ENCODE assay signal across 16 mouse cellular contexts in genomic region chr4:119248407-119248965, GRCm38 (mm10). TPM values are rescaled to one million over a fixed set of nuclear protein-coding genes. Genes with fewer than 3 reads are reported as not detected.
DNase-seq lines count a peak whose midpoint lies in the region; ATAC-seq and TF ChIP-seq lines count a peak whose summit lies in the region.
"Had no signal": no experiment of that assay in that cellular context is flagged by ENCODE, and none has a peak within 500 bp of the region (broad histone marks: within the 10 kb centered on the region; RNA-seq: fewer than 3 reads in every experiment).

No protein-coding gene starts in this region.

- 69% methylated on average over 11 of the region's 11 CpGs for WGBS in heart, adult 2 months
- 85% methylated on average over 11 of the region's 11 CpGs for WGBS in heart, embryonic 10.5 days
- 69% methylated on average over 11 of the region's 11 CpGs for WGBS in kidney, postnatal 0 days

- no peak for ATAC-seq in kidney, postnatal 0 days (replicated peaks; ENCODE audit: low FRiP score, low read depth)

- intact Hi-C loops in heart, adult 2 months (cut with DNase I) = loop anchor here (5.0 kb wide), 5 partner anchors 74 to 419 kb away; partner anchors contain the start of genes Foxj3, Frg2f1, Ppcs and Ppih

- peak overlapping the region; percentile 86 for H3K27ac ChIP-seq in heart, adult 2 months
- H3K27ac ChIP-seq in heart, embryonic 10.5 days = no peak overlapping the region
- peak overlapping the region; percentile 42; the same call in 1 of the 2 replicates for H3K27ac ChIP-seq in kidney, postnatal 0 days
- H3K27ac ChIP-seq: embryonic facial prominence, embryonic 10.5 days; hindbrain, embryonic 12.5 days; neural tube, embryonic 12.5 days had no signal

- no peak overlapping the region for H3K4me3 ChIP-seq in heart, adult 2 months
- H3K4me3 ChIP-seq in heart, embryonic 10.5 days = no peak overlapping the region
- H3K4me3 ChIP-seq in kidney, postnatal 0 days (replicated peaks; ENCODE audit: low read depth, low read length) = no peak overlapping the region
- H3K4me3 ChIP-seq: embryonic facial prominence, embryonic 10.5 days; hindbrain, embryonic 12.5 days; neural tube, embryonic 12.5 days had no signal

- no peak for DNase-seq in heart, adult 2 months
- DNase-seq in heart, embryonic 10.5 days (ENCODE audit: low spot score) = no peak
- no peak for DNase-seq in kidney, postnatal 0 days (ENCODE audit: low spot score)
- DNase-seq in kidney, adult 8-10 months = no peak
- DNase-seq in kidney, postnatal 14 days = peak; percentile 62
- DNase-seq in lung, postnatal 14 days = peak; percentile 46
- DNase-seq in adrenal gland, postnatal 14 days = no peak
- DNase-seq in B cell, adult 2 months = no peak
- DNase-seq: cerebellum, adult 8-10 months; gastrocnemius, postnatal 10 days; thymus, postnatal 4 days had no signal

- H3K9ac ChIP-seq in heart, adult 2 months (ENCODE audit: low read depth, low read length) = no peak overlapping the region
- no peak overlapping the region for H3K9ac ChIP-seq in kidney, postnatal 0 days (ENCODE audit: low read depth, low read length)
- H3K9ac ChIP-seq: neural tube, embryonic 12.5 days had no signal

- peaks cover 4% of the 10 kb centered on the region for H3K4me1 ChIP-seq in heart, adult 2 months (ENCODE audit: control insufficient read depth, insufficient read depth, low read length)
- H3K4me1 ChIP-seq in heart, embryonic 10.5 days = peaks cover 10% of the 10 kb centered on the region; the same call in 1 of the 2 replicates
- peaks cover 8% of the 10 kb centered on the region for H3K4me1 ChIP-seq in kidney, postnatal 0 days (replicated peaks; ENCODE audit: insufficient read depth, low read length)

- H3K36me3 ChIP-seq in heart, adult 2 months (ENCODE audit: control insufficient read depth, insufficient read depth, low read length) = no peaks in the 10 kb centered on the region
- peaks cover 50% of the 10 kb centered on the region for H3K36me3 ChIP-seq in heart, embryonic 10.5 days
- peaks cover 6% of the 10 kb centered on the region for H3K36me3 ChIP-seq in kidney, postnatal 0 days (ENCODE audit: insufficient read depth, low read length)

- no peak for TF ChIP-seq EP300 in heart, adult 2 months (IDR thresholded peaks at IDR 0.05; ENCODE audit: insufficient read depth, low read depth, low read length)

- no peak for TF ChIP-seq CTCF in heart, adult 2 months (IDR thresholded peaks at IDR 0.05)
- TF ChIP-seq CTCF in kidney, postnatal 0 days (IDR thresholded peaks at IDR 0.05; ENCODE audit: low read depth) = no peak

- H3K9me3 ChIP-seq in heart, embryonic 10.5 days = no peaks in the 10 kb centered on the region
- H3K9me3 ChIP-seq in kidney, postnatal 0 days (replicated peaks; ENCODE audit: low read length) = no peaks in the 10 kb centered on the region
- H3K9me3 ChIP-seq: embryonic facial prominence, embryonic 10.5 days; hindbrain, embryonic 12.5 days; neural tube, embryonic 12.5 days had no signal

- no peaks in the 10 kb centered on the region for H3K79me2 ChIP-seq in heart, adult 2 months (replicated peaks; ENCODE audit: control insufficient read depth, insufficient read depth, low read length)

- H3K4me2 ChIP-seq in kidney, postnatal 0 days (ENCODE audit: low read length) = no peak overlapping the region
- H3K4me2 ChIP-seq: hindbrain, embryonic 12.5 days; liver, embryonic 11.5 days; neural tube, embryonic 12.5 days had no signal

- no peak for TF ChIP-seq POLR2A in heart, adult 2 months (IDR thresholded peaks at IDR 0.05; ENCODE audit: insufficient read depth, low read depth, low read length)

- H3K27me3 ChIP-seq in heart, adult 2 months (ENCODE audit: control insufficient read depth, insufficient read depth, low read length) = no peaks in the 10 kb centered on the region
- H3K27me3 ChIP-seq in heart, embryonic 10.5 days (ENCODE audit: insufficient read depth, poor library complexity, severe bottlenecking) = no peaks in the 10 kb centered on the region
- H3K27me3 ChIP-seq in kidney, postnatal 0 days (ENCODE audit: insufficient read depth, low read length) = no peaks in the 10 kb centered on the region
- H3K27me3 ChIP-seq: hindbrain, embryonic 12.5 days; neural tube, embryonic 12.5 days had no signal

RNA-seq across cellular contexts. Expression of gene Cldn19, which starts 6.7 kb away (rescaled TPM):
- not detected for total RNA-seq in heart, adult 2 months (2021)
- 0.37 TPM in 1 of 2 replicates, not detected in the other for polyA plus RNA-seq in heart, adult 2 months (2012; rRNA removed)
- polyA plus RNA-seq in heart, embryonic 10.5 days (2016; fragmentation: Nextera tagmentation; extraction: Ambion mirVana) = 0.16 TPM in 1 of 2 replicates, not detected in the other
- polyA plus RNA-seq in kidney, postnatal 0 days (2015; fragmentation: Nextera tagmentation; extraction: Ambion mirVana) = 70.2 and 72.5 TPM in 2 replicates
- 0.19 and 0.41 TPM in 2 replicates for total RNA-seq in adrenal gland, postnatal 14 days (2021)
- polyA plus RNA-seq: embryonic facial prominence, embryonic 10.5 days; liver, embryonic 11.5 days; stomach, postnatal 0 days had no signal

RNA-seq across cellular contexts. Expression of gene P3h1, which starts 15.8 kb away (rescaled TPM):
- total RNA-seq in heart, adult 2 months (2021) = 10 to 100 TPM; 10.5 to 10.8 TPM
- 14.5 and 17.8 TPM in 2 replicates for polyA plus RNA-seq in heart, adult 2 months (2012; rRNA removed)
- polyA plus RNA-seq in heart, embryonic 10.5 days (2016; fragmentation: Nextera tagmentation; extraction: Ambion mirVana) = 29.1 and 29.6 TPM in 2 replicates
- 32.4 and 34.9 TPM in 2 replicates for polyA plus RNA-seq in kidney, postnatal 0 days (2015; fragmentation: Nextera tagmentation; extraction: Ambion mirVana)
- total RNA-seq in adrenal gland, postnatal 14 days (2021) = 27.5 and 27.9 TPM in 2 replicates

RNA-seq across cellular contexts. Expression of gene AU022252, which starts 16.0 kb away (rescaled TPM):
- total RNA-seq in heart, adult 2 months (2021) = 10 to 100 TPM; 17.7 to 24.8 TPM
- polyA plus RNA-seq in heart, adult 2 months (2012; rRNA removed) = 6.4 and 11.2 TPM in 2 replicates
- 35.8 and 44.0 TPM in 2 replicates for polyA plus RNA-seq in heart, embryonic 10.5 days (2016; fragmentation: Nextera tagmentation; extraction: Ambion mirVana)
- 28.1 and 31.1 TPM in 2 replicates for polyA plus RNA-seq in kidney, postnatal 0 days (2015; fragmentation: Nextera tagmentation; extraction: Ambion mirVana)
- 24.6 and 30.8 TPM in 2 replicates for total RNA-seq in adrenal gland, postnatal 14 days (2021)

RNA-seq across cellular contexts. Expression of gene Tmem269, which starts 30.5 kb away (rescaled TPM):
- total RNA-seq in heart, adult 2 months (2021) = not detected
- polyA plus RNA-seq in heart, adult 2 months (2012; rRNA removed) = 0.16 and 0.67 TPM in 2 replicates
- not detected in 2 replicates for polyA plus RNA-seq in heart, embryonic 10.5 days (2016; fragmentation: Nextera tagmentation; extraction: Ambion mirVana)
- polyA plus RNA-seq in kidney, postnatal 0 days (2015; fragmentation: Nextera tagmentation; extraction: Ambion mirVana) = 0.14 TPM in 1 of 2 replicates, not detected in the other
- total RNA-seq in adrenal gland, postnatal 14 days (2021) = 0.30 TPM in 1 of 2 replicates, not detected in the other
- total RNA-seq: gastrocnemius, postnatal 10 days had no signal
- polyA plus RNA-seq: liver, embryonic 11.5 days had no signal

RNA-seq across cellular contexts. Expression of gene Ybx1, which starts 45.9 kb away (rescaled TPM):
- total RNA-seq in heart, adult 2 months (2021) = 100 to 1,000 TPM; 773 to 861 TPM
- polyA plus RNA-seq in heart, adult 2 months (2012; rRNA removed) = 266 and 385 TPM in 2 replicates
- 712 and 1,091 TPM in 2 replicates for polyA plus RNA-seq in heart, embryonic 10.5 days (2016; fragmentation: Nextera tagmentation; extraction: Ambion mirVana)
- 606 and 676 TPM in 2 replicates for polyA plus RNA-seq in kidney, postnatal 0 days (2015; fragmentation: Nextera tagmentation; extraction: Ambion mirVana)
- 620 and 697 TPM in 2 replicates for total RNA-seq in adrenal gland, postnatal 14 days (2021)

Comparison
In these comparisons a context has a peak if more than half of its experiments do, and no peak if none do; other contexts are left out.
1. DNase-seq: peak in kidney, postnatal 14 days (single experiment) and lung, postnatal 14 days (single experiment); none in heart, adult 2 months (0 of 2), heart, embryonic 10.5 days (single experiment), kidney, postnatal 0 days (single experiment), kidney, adult 8-10 months (0 of 2), adrenal gland, postnatal 14 days (single experiment) and B cell, adult 2 months (0 of 2).
2. RNA of gene Cldn19, which starts 6.7 kb away (polyA plus RNA-seq): 70.2 to 72.5 TPM in kidney, postnatal 0 days; 0.37 TPM in heart, adult 2 months and 0.16 TPM in heart, embryonic 10.5 days; every median in the first group is over 10 times any median in the second.